Mouse (Mus musculus): ENCODE data around the gene Kirrel3. TPM values are rescaled to one million over a fixed set of nuclear protein-coding genes. Genes with fewer than 3 reads are reported as not detected.
A peak's percentile ranks its signal among the peaks of the same experiment; 100 is the strongest.

Kirrel3 gene
- total and polyA plus RNA-seq, 3 experiments = 0.98 TPM; not detected in 2

DNA sequence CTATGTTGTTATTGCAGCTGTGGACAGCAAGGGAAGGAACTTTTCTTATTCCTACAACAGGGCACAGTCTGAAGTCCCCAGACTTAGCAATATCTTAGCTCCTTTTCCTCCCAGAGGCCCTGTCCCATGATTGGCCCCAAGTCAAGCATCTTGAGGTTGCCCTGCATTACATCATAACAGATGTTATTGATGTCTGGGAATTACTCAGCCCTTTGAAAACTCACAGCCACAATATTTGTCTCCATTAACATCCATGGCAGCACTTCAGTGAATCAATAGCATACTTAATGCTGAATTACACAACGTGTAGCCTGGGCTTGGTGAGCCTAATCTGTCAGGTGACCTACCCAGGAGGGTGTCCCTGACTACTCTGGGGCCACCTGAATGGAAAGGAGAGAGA, 360.7 kb downstream of the Kirrel3 start:
- Histone ChIP-seq H3K9me3 (replicated peaks) (no peaks in the 10 kb centered on the region), H3K4me3 (ENCODE audit: low read depth, low read length) (no peak overlapping the region), H3K36me3 (replicated peaks) (no peaks in the 10 kb centered on the region), H3K4me1 (ENCODE audit: insufficient read depth, low read depth, low read length) (no peaks in the 10 kb centered on the region), H3K27me3 (ENCODE audit: insufficient read depth, low read length) (no peaks in the 10 kb centered on the region)
- DNase-seq (ENCODE audit: low spot score) (no peak), ATAC-seq (ENCODE audit: extremely low read depth, insufficient number of reproducible peaks, low FRiP score, poor library complexity, severe bottlenecking) (no peak)
- TF ChIP-seq GATA1 (IDR thresholded peaks at IDR 0.05; ENCODE audit: borderline replicate concordance, low read length) (no peak), GATA2 (IDR thresholded peaks at IDR 0.05; ENCODE audit: borderline replicate concordance, low read depth, low read length) (no peak), CTCF (IDR thresholded peaks at IDR 0.05; ENCODE audit: low read depth, low read length) (no peak), TAL1 (conservative IDR thresholded peaks at IDR 0.05; ENCODE audit: low read depth, low read length) (no peak), POLR2AphosphoS5 (IDR thresholded peaks at IDR 0.05; ENCODE audit: insufficient replicate concordance, low read depth, low read length) (no peak)

DNA sequence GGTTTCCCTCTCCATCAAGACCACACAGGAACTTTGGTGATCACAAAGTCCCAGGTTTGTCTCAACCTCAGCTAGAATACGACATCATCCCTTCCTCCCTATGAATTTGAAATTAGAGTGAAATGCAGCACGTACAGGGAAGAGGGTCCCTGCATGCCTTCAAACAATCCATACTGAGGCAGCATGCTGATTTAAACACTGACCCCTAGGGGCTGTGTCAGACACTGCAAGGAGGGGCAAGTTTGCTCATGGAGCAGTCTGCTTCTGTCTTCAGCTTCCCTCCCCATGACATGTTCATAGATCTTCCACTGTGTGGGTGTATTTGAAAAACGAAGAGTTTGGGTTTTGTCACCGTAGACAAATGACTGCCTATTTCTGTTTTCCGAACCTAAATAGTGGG, 362.0 kb downstream of the Kirrel3 start:
- H3K4me1 ChIP-seq (ENCODE audit: insufficient read depth, low read depth, low read length) = no peaks in the 10 kb centered on the region
- H3K9me3 ChIP-seq (replicated peaks) = no peaks in the 10 kb centered on the region
- H3K4me3 ChIP-seq (ENCODE audit: low read depth, low read length) = no peak overlapping the region
- H3K27me3 ChIP-seq (ENCODE audit: insufficient read depth, low read length) = no peaks in the 10 kb centered on the region
- H3K36me3 ChIP-seq (replicated peaks) = no peaks in the 10 kb centered on the region
- ATAC-seq (ENCODE audit: extremely low read depth, insufficient number of reproducible peaks, low FRiP score, poor library complexity, severe bottlenecking) (no peak), DNase-seq (ENCODE audit: low spot score) (no peak)
- TF ChIP-seq POLR2AphosphoS5 (IDR thresholded peaks at IDR 0.05; ENCODE audit: insufficient replicate concordance, low read depth, low read length) (no peak), TAL1 (conservative IDR thresholded peaks at IDR 0.05; ENCODE audit: low read depth, low read length) (no peak), CTCF (IDR thresholded peaks at IDR 0.05; ENCODE audit: low read depth, low read length) (peak; percentile 62), GATA2 (IDR thresholded peaks at IDR 0.05; ENCODE audit: borderline replicate concordance, low read depth, low read length) (no peak)

DNA sequence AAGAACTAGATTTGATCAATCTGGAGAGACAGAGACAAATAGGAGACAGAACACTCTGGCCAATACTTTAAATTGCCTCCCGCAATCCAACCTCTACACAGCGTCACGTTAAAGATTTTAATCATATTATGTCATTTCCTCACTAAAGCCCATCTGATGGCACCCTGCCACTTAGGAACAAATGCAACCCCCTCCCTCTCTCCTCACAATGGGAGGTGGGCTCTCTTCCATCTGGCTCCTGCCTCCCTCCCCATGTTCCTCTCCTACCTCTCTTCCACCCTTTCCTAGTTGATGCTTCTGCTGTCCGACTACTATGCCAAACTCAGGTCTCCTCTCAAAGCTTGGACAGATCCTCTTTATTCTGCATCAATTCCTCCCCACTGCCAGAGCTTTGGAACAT, 365.4 kb downstream of the Kirrel3 start:
- Histone ChIP-seq H3K27me3 (ENCODE audit: insufficient read depth, low read length) (no peaks in the 10 kb centered on the region), H3K4me1 (ENCODE audit: insufficient read depth, low read depth, low read length) (no peaks in the 10 kb centered on the region)
- no peak for TF ChIP-seq GATA2 (IDR thresholded peaks at IDR 0.05; ENCODE audit: borderline replicate concordance, low read depth, low read length)
- TF ChIP-seq TAL1 (conservative IDR thresholded peaks at IDR 0.05; ENCODE audit: low read depth, low read length) = no peak
- TF ChIP-seq POLR2AphosphoS5 (IDR thresholded peaks at IDR 0.05; ENCODE audit: insufficient replicate concordance, low read depth, low read length) = no peak
- no peak for TF ChIP-seq CTCF (IDR thresholded peaks at IDR 0.05; ENCODE audit: low read depth, low read length)

DNA sequence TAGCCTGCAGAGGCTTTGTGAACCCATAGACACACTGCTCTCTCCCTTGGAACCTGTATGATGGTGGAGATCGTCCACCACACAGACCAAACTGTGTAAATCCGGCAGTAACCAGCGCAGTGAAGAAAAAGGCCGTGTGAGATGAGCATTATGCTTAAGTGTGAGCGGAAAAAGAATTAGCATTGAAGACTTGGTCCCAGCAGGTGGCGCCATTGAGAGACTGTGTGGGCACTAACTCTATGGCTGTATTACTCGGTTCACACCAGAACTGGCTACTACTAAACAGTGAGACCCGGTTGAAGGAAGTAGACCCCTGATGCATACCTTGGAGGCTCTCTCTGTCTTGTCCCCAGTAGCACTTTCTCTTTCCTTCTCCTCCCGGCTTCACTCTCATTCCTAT, 371.9 kb downstream of the Kirrel3 start:
- Histone ChIP-seq H3K4me1 (ENCODE audit: insufficient read depth, low read depth, low read length) (no peaks in the 10 kb centered on the region), H3K9me3 (replicated peaks) (0 out of 2 replicates have a peak, but pooled peaks cover 2% of the 10 kb centered on the region), H3K4me3 (ENCODE audit: low read depth, low read length) (no peak overlapping the region), H3K27me3 (ENCODE audit: insufficient read depth, low read length) (no peaks in the 10 kb centered on the region), H3K36me3 (replicated peaks) (no peaks in the 10 kb centered on the region)
- no peak for TF ChIP-seq POLR2AphosphoS5 (IDR thresholded peaks at IDR 0.05; ENCODE audit: insufficient replicate concordance, low read depth, low read length)
- TF ChIP-seq TAL1 (conservative IDR thresholded peaks at IDR 0.05; ENCODE audit: low read depth, low read length) = no peak
- TF ChIP-seq GATA1 (IDR thresholded peaks at IDR 0.05; ENCODE audit: borderline replicate concordance, low read length) = no peak
- 0 out of 2 replicates have a peak, but pooled peaks have one; percentile 15 for TF ChIP-seq CTCF (IDR thresholded peaks at IDR 0.05; ENCODE audit: low read depth, low read length)
- ATAC-seq (ENCODE audit: extremely low read depth, insufficient number of reproducible peaks, low FRiP score, poor library complexity, severe bottlenecking) (no peak), DNase-seq (ENCODE audit: low spot score) (peak; percentile 7)

More for the DNA sequence above, 365.4 kb downstream of the Kirrel3 start:
- H3K9me3 ChIP-seq (replicated peaks) = no peaks in the 10 kb centered on the region
- H3K36me3 ChIP-seq (replicated peaks) = no peaks in the 10 kb centered on the region
- DNase-seq (ENCODE audit: low spot score) (no peak), ATAC-seq (ENCODE audit: extremely low read depth, insufficient number of reproducible peaks, low FRiP score, poor library complexity, severe bottlenecking) (no peak)
- no peak overlapping the region for H3K4me3 ChIP-seq (ENCODE audit: low read depth, low read length)

DNA sequence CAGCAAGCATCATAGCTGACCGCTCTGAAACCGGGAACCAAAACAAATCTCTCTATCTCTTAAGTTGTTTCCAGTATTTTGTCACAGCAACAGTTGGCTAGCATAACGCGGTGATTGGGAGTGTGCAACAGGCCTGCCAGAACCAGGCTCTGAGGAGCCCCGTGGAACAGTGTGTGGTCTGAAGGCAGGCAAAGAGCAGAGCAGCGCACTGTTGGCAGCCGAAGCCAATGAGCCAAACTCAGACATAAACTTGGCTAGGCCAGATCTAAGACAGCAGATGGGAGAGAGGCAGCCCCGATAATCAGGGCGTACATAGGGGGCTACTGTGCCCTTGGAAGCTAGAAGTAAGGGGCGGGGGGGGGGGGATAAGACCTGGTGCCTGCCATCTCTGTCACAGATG, 372.4 kb downstream of the Kirrel3 start:
- no peak for TF ChIP-seq TAL1 (conservative IDR thresholded peaks at IDR 0.05; ENCODE audit: low read depth, low read length)
- no peak for TF ChIP-seq CTCF (IDR thresholded peaks at IDR 0.05; ENCODE audit: low read depth, low read length)
- no peak for TF ChIP-seq GATA1 (IDR thresholded peaks at IDR 0.05; ENCODE audit: borderline replicate concordance, low read length)
- TF ChIP-seq POLR2AphosphoS5 (IDR thresholded peaks at IDR 0.05; ENCODE audit: insufficient replicate concordance, low read depth, low read length) = no peak
- no peak for TF ChIP-seq GATA2 (IDR thresholded peaks at IDR 0.05; ENCODE audit: borderline replicate concordance, low read depth, low read length)
- Histone ChIP-seq H3K27me3 (ENCODE audit: insufficient read depth, low read length) (no peaks in the 10 kb centered on the region), H3K4me3 (ENCODE audit: low read depth, low read length) (no peak overlapping the region), H3K4me1 (ENCODE audit: insufficient read depth, low read depth, low read length) (no peaks in the 10 kb centered on the region), H3K9me3 (replicated peaks) (0 out of 2 replicates have a peak, but pooled peaks cover 2% of the 10 kb centered on the region), H3K36me3 (replicated peaks) (no peaks in the 10 kb centered on the region)
- no peak for ATAC-seq (ENCODE audit: extremely low read depth, insufficient number of reproducible peaks, low FRiP score, poor library complexity, severe bottlenecking)
- DNase-seq (ENCODE audit: low spot score) = no peak

DNA sequence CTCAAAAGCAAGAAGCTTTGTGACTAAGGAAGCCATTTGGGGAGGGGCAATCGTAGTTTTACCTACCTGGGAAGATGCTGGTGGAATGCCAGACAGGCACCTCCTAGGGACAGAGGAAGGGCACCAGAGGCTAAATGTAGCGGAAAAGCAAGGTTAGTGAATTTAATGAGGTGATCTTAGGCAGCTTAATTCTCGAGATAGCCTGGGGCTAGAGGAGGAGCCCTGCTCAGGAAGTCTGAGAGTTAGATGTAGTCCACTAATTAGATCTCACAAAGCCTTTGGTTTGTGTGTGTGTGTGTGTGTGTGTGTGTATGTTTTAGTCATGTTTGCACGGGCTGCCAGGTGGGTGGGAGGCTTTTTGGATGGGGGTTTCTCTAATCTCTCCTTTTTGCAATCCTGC, 375.2 kb downstream of the Kirrel3 start:
- DNase-seq (ENCODE audit: low spot score) (no peak), ATAC-seq (ENCODE audit: extremely low read depth, insufficient number of reproducible peaks, low FRiP score, poor library complexity, severe bottlenecking) (no peak)
- H3K36me3 ChIP-seq (replicated peaks) = no peaks in the 10 kb centered on the region
- H3K27me3 ChIP-seq (ENCODE audit: insufficient read depth, low read length) = peaks cover 3% of the 10 kb centered on the region; the same call in 1 of the 2 replicates
- TF ChIP-seq GATA2 (IDR thresholded peaks at IDR 0.05; ENCODE audit: borderline replicate concordance, low read depth, low read length) (no peak), TAL1 (conservative IDR thresholded peaks at IDR 0.05; ENCODE audit: low read depth, low read length) (no peak), POLR2AphosphoS5 (IDR thresholded peaks at IDR 0.05; ENCODE audit: insufficient replicate concordance, low read depth, low read length) (no peak), GATA1 (IDR thresholded peaks at IDR 0.05; ENCODE audit: borderline replicate concordance, low read length) (no peak), CTCF (IDR thresholded peaks at IDR 0.05; ENCODE audit: low read depth, low read length) (no peak)
- H3K9me3 ChIP-seq (replicated peaks) = 0 out of 2 replicates have a peak, but pooled peaks cover 2% of the 10 kb centered on the region
- H3K4me1 ChIP-seq (ENCODE audit: insufficient read depth, low read depth, low read length) = no peaks in the 10 kb centered on the region
- no peak overlapping the region for H3K4me3 ChIP-seq (ENCODE audit: low read depth, low read length)
